Mouse (Mus musculus): ENCODE results near the gene Fam83g.

The Fam83g gene

GRCm38 (mm10) chr11:61652216-61652615 lies 31.7 kb upstream of the Fam83g start:
- ATAC-seq (ENCODE audit: low TSS enrichment), result no peak

GRCm38 (mm10) chr11:61652686-61653447 lies 31.0 kb upstream of the Fam83g start, which contains the start of gene Grap:
TSS of gene Grap (plus strand) at chr11:61653265.
- no peak for ATAC-seq (ENCODE audit: low TSS enrichment)

GRCm38 (mm10) chr11:61653568-61653967 lies 30.3 kb upstream of the Fam83g start:
- no peak for ATAC-seq (ENCODE audit: low TSS enrichment)

GRCm38 (mm10) chr11:61654786-61655311 lies 29.0 kb upstream of the Fam83g start:
- ATAC-seq (ENCODE audit: low TSS enrichment), result no peak

GRCm38 (mm10) chr11:61655649-61656048 lies 28.2 kb upstream of the Fam83g start:
- no peak for ATAC-seq (ENCODE audit: low TSS enrichment)

- ATAC-seq (ENCODE audit: low TSS enrichment), result no peak
Measured at GRCm38 (mm10) chr11:61656148-61656850, 27.6 kb upstream of the Fam83g start.

GRCm38 (mm10) chr11:61657432-61657831 lies 26.5 kb upstream of the Fam83g start:
- no peak for ATAC-seq (ENCODE audit: low TSS enrichment)

GRCm38 (mm10) chr11:61658360-61658922 lies 25.4 kb upstream of the Fam83g start:
- ATAC-seq (ENCODE audit: low TSS enrichment), result no peak

GRCm38 (mm10) chr11:61659011-61659858 lies 24.7 kb upstream of the Fam83g start:
- no peak; the same call in 1 of the 2 replicates for ATAC-seq (ENCODE audit: low TSS enrichment)

GRCm38 (mm10) chr11:61660001-61660400 lies 23.9 kb upstream of the Fam83g start:
- no peak for ATAC-seq (ENCODE audit: low TSS enrichment)

- no peak for ATAC-seq (ENCODE audit: low TSS enrichment)
Measured at GRCm38 (mm10) chr11:61660806-61661392, 23.0 kb upstream of the Fam83g start.

- ATAC-seq (ENCODE audit: low TSS enrichment), result no peak
Measured at GRCm38 (mm10) chr11:61662189-61662588, 21.7 kb upstream of the Fam83g start.

GRCm38 (mm10) chr11:61665401-61665800 lies 18.5 kb upstream of the Fam83g start:
- ATAC-seq (ENCODE audit: low TSS enrichment), result no peak

- ATAC-seq (ENCODE audit: low TSS enrichment), result peak; percentile 90
Measured at GRCm38 (mm10) chr11:61665991-61666799, 17.7 kb upstream of the Fam83g start.

GRCm38 (mm10) chr11:61667248-61667647 lies 16.6 kb upstream of the Fam83g start:
- no peak for ATAC-seq (ENCODE audit: low TSS enrichment)

GRCm38 (mm10) chr11:61667782-61668181 lies 16.1 kb upstream of the Fam83g start:
- no peak for ATAC-seq (ENCODE audit: low TSS enrichment)

GRCm38 (mm10) chr11:61669492-61670490 lies 14.1 kb upstream of the Fam83g start:
- no peak for ATAC-seq (ENCODE audit: low TSS enrichment)

- ATAC-seq (ENCODE audit: low TSS enrichment), result no peak
Measured at GRCm38 (mm10) chr11:61671781-61672383, 12.0 kb upstream of the Fam83g start.

- no peak for ATAC-seq (ENCODE audit: low TSS enrichment)
Measured at GRCm38 (mm10) chr11:61673686-61674085, 10.2 kb upstream of the Fam83g start.
